Mouse (Mus musculus) neural tube, embryonic 10.5 days (tissue): Measurements from ENCODE around the gene Vmn1r88.
A peak's percentile ranks its signal among the peaks of the same experiment; 100 is the strongest.

ENCODE experiments used
- DNase-seq: peaks from one replicate; pipeline ENCODE4 v3.0.0-alpha.2; 2017; ENCODE audit warnings: low spot score; ENCODE audit errors: extremely low spot score

Vmn1r88 gene

DNA sequence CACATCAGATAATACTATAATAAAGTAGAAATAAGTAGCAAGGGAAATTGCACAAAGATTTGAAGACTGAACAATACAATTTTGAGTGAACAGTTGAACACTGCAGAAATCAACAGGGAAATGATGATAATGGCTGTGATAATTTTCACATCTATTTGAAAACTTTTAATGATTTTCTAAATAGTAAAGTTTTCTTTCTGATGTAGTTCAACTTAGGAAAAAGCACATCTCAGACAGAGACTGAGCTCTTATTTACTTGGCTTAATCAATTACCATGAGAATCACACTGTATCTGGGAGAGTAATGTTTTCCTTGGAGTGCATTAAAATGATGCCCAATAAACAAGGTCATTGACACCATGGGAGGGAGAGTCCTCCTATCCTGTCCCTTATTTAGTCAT, at the start of gene Vmn1r88:
Gene Vmn1r88, plus strand, starts transcription at position 301 of the 400 bp plus-strand sequence.
- no peak for DNase-seq

DNA sequence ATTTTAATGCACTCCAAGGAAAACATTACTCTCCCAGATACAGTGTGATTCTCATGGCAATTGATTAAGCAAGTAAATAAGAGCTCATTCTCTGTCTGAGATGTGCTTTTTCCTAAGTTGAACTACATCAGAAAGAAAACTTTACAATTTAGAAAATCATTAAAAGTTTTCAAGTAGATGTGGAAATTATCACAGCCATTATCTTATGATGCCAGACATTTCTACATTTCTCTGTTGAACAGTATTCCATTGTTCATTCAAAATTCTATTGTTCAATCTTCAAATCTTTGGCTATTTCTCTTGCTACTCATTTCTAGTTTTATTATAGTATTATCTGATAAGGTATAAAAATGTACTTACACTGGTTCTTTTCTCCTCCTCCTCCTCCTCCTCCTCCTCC, 39.6 kb upstream of the Vmn1r88 start, which contains the start of gene Vmn1r86:
Gene Vmn1r86, minus strand, starts transcription at position 101 of the 400 bp plus-strand sequence.
- no peak for DNase-seq

DNA sequence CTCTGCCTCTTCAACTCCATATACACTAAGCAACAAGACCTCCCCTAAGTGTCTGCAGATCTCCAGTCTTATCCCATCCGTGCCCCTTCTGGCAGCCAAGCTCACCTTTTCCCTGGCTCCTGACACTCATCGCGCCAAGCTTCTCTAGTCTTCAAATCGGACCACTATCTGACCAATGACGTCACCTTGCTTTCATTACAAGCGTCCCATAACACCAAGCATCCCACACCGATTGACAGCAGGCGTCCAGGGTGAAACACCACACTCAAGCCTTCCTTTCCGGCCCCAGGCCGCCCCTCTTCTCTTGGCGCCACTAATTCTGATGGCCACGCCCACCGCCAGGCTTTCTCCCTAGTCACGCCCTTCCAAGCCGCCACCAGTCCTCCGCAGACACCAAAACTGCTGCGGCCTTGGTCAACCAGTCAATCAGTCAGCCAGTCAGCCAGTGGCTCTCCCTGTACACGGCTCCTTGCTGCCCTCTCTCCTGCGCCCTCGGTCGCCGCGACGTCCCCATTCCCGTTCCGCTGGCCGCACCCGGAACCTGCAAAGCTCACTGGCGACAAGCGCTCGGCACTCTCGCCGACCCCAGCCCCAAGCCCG, 35.7 kb upstream of the Vmn1r88 start:
- peak; percentile 12 for DNase-seq

DNA sequence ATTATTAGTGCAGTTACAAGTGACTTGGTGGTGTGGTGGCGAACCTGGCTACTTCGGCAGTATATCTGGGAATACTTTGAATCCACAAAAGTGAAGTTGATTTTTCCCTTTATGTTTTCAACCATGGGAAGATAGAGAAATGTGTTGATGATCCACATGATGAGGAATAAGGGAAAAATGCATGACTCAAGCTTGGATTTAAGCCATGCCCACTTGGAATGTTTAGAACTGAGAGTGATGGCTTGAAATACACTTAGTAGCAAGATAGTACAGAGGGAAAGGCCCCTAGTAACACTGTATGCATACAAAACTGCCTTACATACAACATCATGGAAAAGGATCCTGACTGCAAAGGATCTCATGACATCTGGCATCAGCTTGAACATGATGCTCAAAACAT, 27.5 kb upstream of the Vmn1r88 start:
- no peak for DNase-seq

- DNase-seq: no peak
Measured at GRCm38 (mm10) chr7:13137340-13137739, 22.0 kb upstream of the Vmn1r88 start.

DNA sequence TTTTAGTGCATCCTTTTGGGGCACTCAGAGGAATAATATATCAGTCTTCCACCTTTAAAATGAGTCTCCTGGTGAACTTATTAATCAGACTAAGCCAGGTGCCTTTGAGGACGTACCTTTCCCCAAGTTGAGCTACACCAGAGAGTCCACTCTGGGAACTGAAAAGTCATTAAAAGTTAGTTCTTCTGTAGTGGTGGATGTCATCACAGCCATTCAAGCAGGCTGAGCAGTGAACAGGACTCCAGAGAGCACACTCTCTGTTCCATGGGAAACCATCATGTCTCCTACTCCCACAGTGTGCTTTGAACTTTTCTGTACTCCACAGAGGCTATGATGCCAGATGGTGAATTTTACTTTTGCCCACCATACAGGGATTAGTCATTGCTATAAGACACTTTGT, 19.3 kb upstream of the Vmn1r88 start, which contains the start of gene Vmn1r87:
Gene Vmn1r87, minus strand, starts transcription at position 101 of the 400 bp plus-strand sequence.
- DNase-seq: no peak

DNA sequence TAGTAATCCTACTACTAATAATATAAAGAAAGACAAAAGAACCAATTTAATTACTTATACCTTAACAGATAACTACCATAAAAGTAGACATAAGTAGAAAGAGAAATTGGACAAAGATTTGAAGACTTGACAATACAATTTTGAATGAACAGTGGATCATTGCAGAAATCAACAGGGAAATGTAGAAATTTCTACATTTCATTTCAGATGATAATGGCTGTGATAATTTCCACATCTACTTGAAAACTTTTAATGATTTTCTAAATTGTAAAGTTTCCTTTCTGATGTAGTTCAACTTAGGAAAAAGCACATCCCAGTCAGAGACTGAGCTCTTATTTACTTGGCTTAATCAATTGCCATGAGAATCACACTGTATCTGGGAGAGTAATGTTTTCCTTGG, 53.4 kb downstream of the Vmn1r88 start, which contains the start of gene Vmn1r89:
Gene Vmn1r89, plus strand, starts transcription at position 301 of the 400 bp plus-strand sequence.
- no peak for DNase-seq
